Mouse (Mus musculus) CH12.LX (cell line): ENCODE results near the gene Nxn. TPM values are rescaled to one million over a fixed set of nuclear protein-coding genes. Genes with fewer than 3 reads are reported as not detected.

ENCODE experiments used
- DNase-seq: peaks from one replicate; pipeline ENCODE4 v3.0.0-alpha.2; 2013; ENCODE audit errors: extremely low read depth
- H3K27ac ChIP-seq: 2 replicates; pipeline ENCODE4 v1.5.1; 2012; ENCODE audit warnings: low read depth, mild to moderate bottlenecking, control low read depth, moderate library complexity; ENCODE audit not compliant: insufficient read depth
- H3K27me3 ChIP-seq: replicated peaks from 2 replicates; pipeline ENCODE3; 2012; ENCODE audit warnings: inconsistent platforms
- H3K36me3 ChIP-seq, 2 experiments: replicated peaks in 1 of 2; 2 replicates each; pipeline versions ENCODE3 to v1.6.1; 2012; ENCODE audit warnings: inconsistent platforms in 1 of 2, low read length in 1 of 2, mild to moderate bottlenecking in 1 of 2, mixed read lengths in 1 of 2, moderate library complexity in 1 of 2; ENCODE audit not compliant: control insufficient read depth in 1 of 2, insufficient read depth in 1 of 2
- H3K4me1 ChIP-seq, 2 experiments: 2 replicates each; pipeline ENCODE4 v1.6.1; 2012; ENCODE audit warnings: inconsistent platforms in 1 of 2, moderate library complexity in 1 of 2; ENCODE audit not compliant: insufficient read depth in 2 of 2, control insufficient read depth in 1 of 2
- H3K4me2 ChIP-seq: 2 replicates; pipeline ENCODE4 v1.6.1; 2012; ENCODE audit warnings: low read depth, mild to moderate bottlenecking, control low read depth; ENCODE audit not compliant: poor library complexity, insufficient read depth, severe bottlenecking
- H3K4me3 ChIP-seq, 3 experiments: fragments of 150-350 bp in 1 of 3; sonication (generic) in 1 of 3; replicated peaks in 1 of 3; 2 replicates each; pipeline versions ENCODE3 to v1.5.1; 2011 to 2012; ENCODE audit warnings: low read depth in 2 of 3, low read length in 2 of 3, mild to moderate bottlenecking in 2 of 3, moderate library complexity in 2 of 3, control low read depth in 1 of 3, improper control_type of control experiment in 1 of 3, inconsistent platforms in 1 of 3, mixed read lengths in 1 of 3; ENCODE audit not compliant: poor library complexity in 1 of 3
- H3K79me2 ChIP-seq: replicated peaks from 2 replicates; pipeline ENCODE4 v1.6.1; 2012; ENCODE audit warnings: mild to moderate bottlenecking, moderate library complexity; ENCODE audit not compliant: control insufficient read depth, poor library complexity, insufficient read depth, severe bottlenecking; ENCODE audit errors: extremely low read depth
- H3K9ac ChIP-seq: 2 replicates; pipeline ENCODE4 v1.6.1; 2012; ENCODE audit warnings: low read depth, mild to moderate bottlenecking, control low read depth, moderate library complexity; ENCODE audit not compliant: insufficient read depth
- H3K9me3 ChIP-seq: replicated peaks from 2 replicates; pipeline ENCODE3; 2012; ENCODE audit warnings: low read length, inconsistent platforms, mixed read lengths
- BHLHE40 ChIP-seq: IDR thresholded peaks from 2 replicates; pipeline ENCODE4 v1.6.1; 2011; ENCODE audit warnings: mild to moderate bottlenecking, low read depth, low read length, improper control_type of control experiment
- CHD1 ChIP-seq: IDR thresholded peaks from 2 replicates; pipeline ENCODE4 v1.6.1; 2012; ENCODE audit warnings: low read depth, low read length, improper control_type of control experiment, inconsistent platforms
- CHD2 ChIP-seq: IDR thresholded peaks from 2 replicates; pipeline ENCODE4 v1.6.1; 2011; ENCODE audit warnings: low read length, improper control_type of control experiment
- EP300 ChIP-seq: IDR thresholded peaks from 2 replicates; pipeline ENCODE4 v1.6.1; 2011; ENCODE audit warnings: low read length, improper control_type of control experiment
- ETS1 ChIP-seq: conservative IDR thresholded peaks from 2 replicates; pipeline ENCODE4 v1.6.1; 2012; ENCODE audit warnings: low read depth, mild to moderate bottlenecking, inconsistent platforms, low read length, improper control_type of control experiment, moderate library complexity
- GABPA ChIP-seq: IDR thresholded peaks from 2 replicates; pipeline ENCODE4 v1.6.1; 2012; ENCODE audit warnings: low read depth, low read length, improper control_type of control experiment, inconsistent platforms; ENCODE audit not compliant: insufficient replicate concordance
- IRF4 ChIP-seq: IDR thresholded peaks from 2 replicates; pipeline ENCODE4 v1.6.1; 2014; ENCODE audit warnings: low read depth, mild to moderate bottlenecking, inconsistent platforms, low read length, improper control_type of control experiment
- JUN ChIP-seq: IDR thresholded peaks from 2 replicates; pipeline ENCODE4 v1.6.1; 2011; ENCODE audit warnings: low read depth, mild to moderate bottlenecking, low read length, improper control_type of control experiment, moderate library complexity; ENCODE audit not compliant: insufficient read depth
- JUND ChIP-seq: conservative IDR thresholded peaks from 2 replicates; pipeline ENCODE4 v1.6.1; 2011; ENCODE audit warnings: low read depth, low read length, improper control_type of control experiment
- KAT2A ChIP-seq: IDR thresholded peaks from 2 replicates; pipeline ENCODE4 v1.6.1; 2012; ENCODE audit warnings: low read length, improper control_type of control experiment, inconsistent platforms; ENCODE audit not compliant: insufficient replicate concordance
- MAFK ChIP-seq: IDR thresholded peaks from 2 replicates; pipeline ENCODE4 v1.6.1; 2011; ENCODE audit warnings: low read length, improper control_type of control experiment; ENCODE audit not compliant: insufficient replicate concordance
- MAX ChIP-seq: IDR thresholded peaks from 2 replicates; pipeline ENCODE4 v1.6.1; 2011; ENCODE audit warnings: low read length, improper control_type of control experiment
- MEF2A ChIP-seq: IDR thresholded peaks from 2 replicates; pipeline ENCODE4 v1.6.1; 2014; ENCODE audit warnings: low read depth, mild to moderate bottlenecking, inconsistent platforms, low read length, improper control_type of control experiment, borderline replicate concordance
- MXI1 ChIP-seq: IDR thresholded peaks from 2 replicates; pipeline ENCODE4 v1.6.1; 2011; ENCODE audit warnings: mild to moderate bottlenecking, low read depth, low read length, improper control_type of control experiment
- MYC ChIP-seq: IDR thresholded peaks from 2 replicates; pipeline ENCODE4 v1.6.1; 2011; ENCODE audit warnings: low read depth, mild to moderate bottlenecking, improper control_type of control experiment, low read length
- NELFE ChIP-seq: IDR thresholded peaks from 2 replicates; pipeline ENCODE4 v1.6.1; 2011; ENCODE audit warnings: low read depth, low read length, improper control_type of control experiment
- PAX5 ChIP-seq: IDR thresholded peaks from 2 replicates; pipeline ENCODE4 v1.6.1; 2012; ENCODE audit warnings: low read length, inconsistent platforms, mixed read lengths
- POLR2A ChIP-seq: IDR thresholded peaks from 2 replicates; pipeline ENCODE4 v1.6.1; 2011; ENCODE audit warnings: low read depth, mild to moderate bottlenecking, improper control_type of control experiment, low read length
- POLR2AphosphoS2 ChIP-seq: IDR thresholded peaks from 2 replicates; pipeline ENCODE4 v1.6.1; 2011; ENCODE audit warnings: low read depth, low read length, improper control_type of control experiment
- RAD21 ChIP-seq: IDR thresholded peaks from 2 replicates; pipeline ENCODE4 v1.6.1; 2011; ENCODE audit warnings: low read depth, mild to moderate bottlenecking, low read length, improper control_type of control experiment, moderate library complexity
- RCOR1 ChIP-seq: conservative IDR thresholded peaks from 2 replicates; pipeline ENCODE4 v1.6.1; 2012; ENCODE audit warnings: low read depth, mild to moderate bottlenecking, inconsistent platforms, low read length, improper control_type of control experiment
- SMC3 ChIP-seq: IDR thresholded peaks from 2 replicates; pipeline ENCODE4 v1.6.1; 2011; ENCODE audit warnings: low read depth, low read length, improper control_type of control experiment
- TBP ChIP-seq: conservative IDR thresholded peaks from 2 replicates; pipeline ENCODE4 v1.6.1; 2011; ENCODE audit warnings: low read depth, low read length, improper control_type of control experiment
- TCF12 ChIP-seq: IDR thresholded peaks from 2 replicates; pipeline ENCODE4 v1.6.1; 2014; ENCODE audit warnings: low read depth, mild to moderate bottlenecking, inconsistent platforms, low read length, improper control_type of control experiment
- UBTF ChIP-seq: IDR thresholded peaks from 2 replicates; pipeline ENCODE4 v1.6.1; 2012; ENCODE audit warnings: low read depth, mild to moderate bottlenecking, inconsistent platforms, low read length, improper control_type of control experiment, moderate library complexity
- USF2 ChIP-seq: conservative IDR thresholded peaks from 2 replicates; pipeline ENCODE4 v1.6.1; 2011; ENCODE audit warnings: low read depth, low read length, improper control_type of control experiment
- ZC3H11A ChIP-seq: IDR thresholded peaks from 2 replicates; pipeline ENCODE4 v1.6.1; 2012; ENCODE audit warnings: low read depth, mild to moderate bottlenecking, inconsistent platforms, low read length, improper control_type of control experiment
- ZNF384 ChIP-seq: IDR thresholded peaks from 2 replicates; pipeline ENCODE4 v1.6.1; 2012; ENCODE audit warnings: low read depth, low read length, improper control_type of control experiment, inconsistent platforms
- dilution Hi-C: fragments of 300-500 bp; cut with MboI; formaldehyde crosslinking; loops from 2 replicates; pipeline ENCODE4 v1.14.3; 2020; ENCODE audit warnings: low sequenced_read_pairs; ENCODE audit not compliant: extremely low pct_unique_long_range_greater_than_20kb, extremely low pct_ligation_motif_present
- in situ Hi-C: fragments of 300-500 bp; cut with MboI; formaldehyde crosslinking; loops from 3 replicates; pipeline ENCODE4 v1.14.3; 2019; ENCODE audit warnings: low sequenced_read_pairs, low pct_ligation_motif_present, low pct_unique_long_range_greater_than_20kb, mixed read lengths
- polyA plus RNA-seq: library from polyadenylated mRNA; unstranded; fragments of >175 nt; gene quantifications from 2 replicates; pipeline ENCODE4 v1.2.1, GENCODE M21; 2012; ENCODE audit warnings: low read depth; ENCODE audit not compliant: insufficient read length
- total RNA-seq, 2 experiments: library from RNA; depleted of rRNA; stranded (reverse); fragments of 300-350 nt in 1 of 2; fragments of >200 nt in 1 of 2; gene quantifications; 2 replicates each; pipeline ENCODE4 v1.2.3; 2012 to 2014

Nxn gene
- total and polyA plus RNA-seq, 3 experiments: 15.3 to 24.8 (median 19.2) TPM

GRCm38 (mm10) chr11:76320475-76320874 lies 78.5 kb downstream of the Nxn start:
- TF ChIP-seq RAD21 (no peak), TBP (no peak), BHLHE40 (no peak), ETS1 (no peak), JUND (no peak), MAFK (no peak), IRF4 (no peak), POLR2A (no peak), ZC3H11A (no peak), MEF2A (no peak), EP300 (no peak), NELFE (no peak), ZNF384 (no peak), GABPA (no peak), TCF12 (no peak), MAX (no peak), USF2 (no peak), RCOR1 (no peak)
- peaks cover 0 to 3% of the 10 kb centered on the region in 2 experiments; a peak in 1 of 4 replicates for H3K4me1 ChIP-seq
- no peak overlapping the region for H3K4me2 ChIP-seq
- no peak overlapping the region for H3K4me3 ChIP-seq
- no peaks in the 10 kb centered on the region for H3K36me3 ChIP-seq
- no peaks in the 10 kb centered on the region for H3K9me3 ChIP-seq
- dilution Hi-C loops (no loop called here), in situ Hi-C loops (no loop called here)
- H3K27ac ChIP-seq: no peak overlapping the region
- no peaks in the 10 kb centered on the region for H3K79me2 ChIP-seq
- no peak overlapping the region for H3K9ac ChIP-seq
- DNase-seq: no peak
- no peaks in the 10 kb centered on the region for H3K27me3 ChIP-seq

GRCm38 (mm10) chr11:76319714-76320435 lies 79.1 kb downstream of the Nxn start:
- Histone ChIP-seq H3K27ac (no peak overlapping the region), H3K4me1 (peaks cover 0 to 3% of the 10 kb centered on the region in 2 experiments; a peak in 1 of 4 replicates), H3K4me2 (no peak overlapping the region), H3K4me3 (no peak overlapping the region), H3K36me3 (no peaks in the 10 kb centered on the region), H3K79me2 (no peaks in the 10 kb centered on the region), H3K27me3 (no peaks in the 10 kb centered on the region), H3K9ac (no peak overlapping the region), H3K9me3 (no peaks in the 10 kb centered on the region)
- dilution Hi-C loops: no loop called here
- no peak for TF ChIP-seq JUN
- no peak for TF ChIP-seq RCOR1
- no peak for TF ChIP-seq JUND
- no peak for TF ChIP-seq SMC3
- no peak for TF ChIP-seq MYC
- TF ChIP-seq NELFE: no peak
- no peak for TF ChIP-seq BHLHE40
- no peak for TF ChIP-seq CHD1
- no peak for TF ChIP-seq KAT2A
- no peak for TF ChIP-seq GABPA
- no peak for TF ChIP-seq POLR2AphosphoS2
- TF ChIP-seq MEF2A: no peak
- TF ChIP-seq PAX5: no peak
- TF ChIP-seq UBTF: no peak
- no peak for TF ChIP-seq TBP
- no peak for TF ChIP-seq CHD2
- TF ChIP-seq MXI1: no peak
- DNase-seq: no peak
- in situ Hi-C loops: no loop called here
